In genomic region chr3:99292531-99292931, GRCm38 (mm10) we compare ENCODE assay signal across 15 mouse cellular contexts. TPM values are rescaled to one million over a fixed set of nuclear protein-coding genes. Genes with fewer than 3 reads are reported as not detected.
DNase-seq lines count a peak whose midpoint lies in the region; ATAC-seq lines count a peak whose summit lies in the region.
"Had no signal": no experiment of that assay in that cellular context is flagged by ENCODE, and none has a peak within 500 bp of the region (broad histone marks: within the 10 kb centered on the region; RNA-seq: fewer than 3 reads in every experiment).

No protein-coding gene starts in this region.

- H3K9ac ChIP-seq in midbrain, embryonic 11.5 days (ENCODE audit: low read length), result no peak overlapping the region
- H3K9ac ChIP-seq in midbrain, embryonic 15.5 days, result no peak overlapping the region
- H3K9ac ChIP-seq: liver, embryonic 12.5 days; midbrain, embryonic 13.5 days; neural tube, embryonic 12.5 days had no signal

- no peak overlapping the region for H3K27ac ChIP-seq in midbrain, embryonic 11.5 days (ENCODE audit: low read depth, low read length)
- no peak overlapping the region for H3K27ac ChIP-seq in midbrain, embryonic 15.5 days
- H3K27ac ChIP-seq: liver, embryonic 12.5 days; midbrain, embryonic 13.5 days; neural tube, embryonic 12.5 days had no signal

- WGBS in midbrain, embryonic 11.5 days, result 81% methylated on average over 3 of the region's 3 CpGs
- 75% methylated on average over 3 of the region's 3 CpGs for WGBS in midbrain, embryonic 15.5 days

- no peaks in the 10 kb centered on the region for H3K36me3 ChIP-seq in midbrain, embryonic 11.5 days (ENCODE audit: control insufficient read depth, insufficient read depth, low read length)
- H3K36me3 ChIP-seq in midbrain, embryonic 15.5 days (replicated peaks), result no peaks in the 10 kb centered on the region
- H3K36me3 ChIP-seq: liver, embryonic 12.5 days; midbrain, embryonic 13.5 days; neural tube, embryonic 12.5 days had no signal

- DNase-seq in midbrain, embryonic 11.5 days (ENCODE audit: low spot score, missing footprints), result peak; percentile 23
- DNase-seq in gastrocnemius, postnatal 14 days, result peak; percentile 47
- peak; percentile 38 to 50 for DNase-seq in left cerebral cortex, postnatal 36 days (ENCODE audit: low spot score in 2 of 2)
- DNase-seq in heart, adult 8-10 months (ENCODE audit: low spot score), result no peak
- no peak for DNase-seq in adrenal gland, adult 18-20 months (ENCODE audit: low spot score in 2 of 2)
- no peak for DNase-seq in cerebellum, postnatal 36 days
- DNase-seq: adrenal gland, postnatal 25 days; cerebellum, adult 8-10 months; lung, postnatal 14 days; retina, postnatal 1 day had no signal

- no peak overlapping the region for H3K4me2 ChIP-seq in midbrain, embryonic 11.5 days
- no peak overlapping the region for H3K4me2 ChIP-seq in midbrain, embryonic 15.5 days
- H3K4me2 ChIP-seq: liver, embryonic 12.5 days; midbrain, embryonic 13.5 days; neural tube, embryonic 12.5 days had no signal

- no peaks in the 10 kb centered on the region for H3K4me1 ChIP-seq in midbrain, embryonic 11.5 days (ENCODE audit: control insufficient read depth, insufficient read depth, low read length)
- H3K4me1 ChIP-seq in midbrain, embryonic 15.5 days, result 0 out of 2 replicates have a peak, but pooled peaks cover 5% of the 10 kb centered on the region
- H3K4me1 ChIP-seq: liver, embryonic 12.5 days; neural tube, embryonic 12.5 days had no signal

- no peaks in the 10 kb centered on the region for H3K27me3 ChIP-seq in midbrain, embryonic 11.5 days (ENCODE audit: control insufficient read depth, insufficient read depth, low read length)
- H3K27me3 ChIP-seq in midbrain, embryonic 15.5 days (replicated peaks), result no peaks in the 10 kb centered on the region
- H3K27me3 ChIP-seq: liver, embryonic 12.5 days; midbrain, embryonic 13.5 days; neural tube, embryonic 12.5 days had no signal

- no peak for ATAC-seq in midbrain, embryonic 11.5 days (ENCODE audit: low FRiP score)
- ATAC-seq in midbrain, embryonic 15.5 days (replicated peaks), result no peak
- ATAC-seq: hindbrain, embryonic 16.5 days; liver, embryonic 12.5 days; midbrain, embryonic 13.5 days had no signal

- H3K4me3 ChIP-seq in midbrain, embryonic 11.5 days (ENCODE audit: low read depth, low read length), result no peak overlapping the region
- H3K4me3 ChIP-seq in midbrain, embryonic 15.5 days, result no peak overlapping the region
- H3K4me3 ChIP-seq: liver, embryonic 12.5 days; midbrain, embryonic 13.5 days; neural tube, embryonic 12.5 days had no signal

- intact Hi-C loops in gastrocnemius, postnatal 14 days (cut with DNase I; ENCODE audit: low total_unique reads), result no loop called here
- intact Hi-C loops in left cerebral cortex, postnatal 36 days (cut with DNase I), result no loop called here

- no peaks in the 10 kb centered on the region for H3K9me3 ChIP-seq in midbrain, embryonic 11.5 days (ENCODE audit: control insufficient read depth, low read length)
- H3K9me3 ChIP-seq in midbrain, embryonic 15.5 days, result no peaks in the 10 kb centered on the region
- H3K9me3 ChIP-seq: liver, embryonic 12.5 days; midbrain, embryonic 13.5 days; neural tube, embryonic 12.5 days had no signal

RNA-seq across cellular contexts. Expression of gene Tbx15, which starts 52.4 kb away (rescaled TPM):
- 1.6 and 1.8 TPM in 2 replicates for polyA plus RNA-seq in midbrain, embryonic 11.5 days (2014; fragmentation: Nextera tagmentation; extraction: Ambion mirVana)
- polyA plus RNA-seq in midbrain, embryonic 15.5 days (2015; fragmentation: Nextera tagmentation; extraction: Ambion mirVana), result 0.61 and 0.69 TPM in 2 replicates
- 100 to 1,000 TPM; 116 to 149 TPM for total RNA-seq in gastrocnemius, postnatal 14 days (2021)
- total RNA-seq in left cerebral cortex, postnatal 36 days (2021), result 1 to 10 TPM in 1 of 2 experiments, under 1 TPM in 1; 0.84 to 1.1 TPM
- under 1 TPM; 0.88 to 0.98 (median 0.93) TPM for total RNA-seq in heart, adult 8-10 months (2022)
- total RNA-seq in adrenal gland, adult 18-20 months (2021), result under 1 TPM; 0.13 to 0.33 TPM
- polyA plus RNA-seq: liver, embryonic 12.5 days had no signal

Comparison
In these comparisons a context has a peak if more than half of its experiments do, and no peak if none do; other contexts are left out.
1. DNase-seq: peak in midbrain, embryonic 11.5 days (single experiment), gastrocnemius, postnatal 14 days (single experiment) and left cerebral cortex, postnatal 36 days (2 of 2); none in heart, adult 8-10 months (single experiment), adrenal gland, adult 18-20 months (0 of 2) and cerebellum, postnatal 36 days (0 of 2).
2. RNA of gene Tbx15, which starts 52.4 kb away (total RNA-seq): 116 to 149 TPM in gastrocnemius, postnatal 14 days; 0.84 to 1.1 TPM in left cerebral cortex, postnatal 36 days, 0.88 to 0.98 TPM in heart, adult 8-10 months and 0.13 to 0.33 TPM in adrenal gland, adult 18-20 months; every median in the first group is over 10 times any median in the second.